Mouse (Mus musculus) G1E (cell line): ENCODE measurements at regions not wholly inside any gene's neighbourhood (a gene's known extent, or its start where the extent isn't known, plus 50 kb on each side); places are given as distances from the start of the nearest gene placed in this dataset.

Source experiments
- CTCF ChIP-seq: IDR thresholded peaks from 2 replicates; pipeline ENCODE4 v1.5.1; 2012; ENCODE audit warnings: low read depth, low read length, inconsistent platforms, mixed read lengths
- GATA1 ChIP-seq: IDR thresholded peaks from 2 replicates; pipeline ENCODE4 v1.6.1; 2012; ENCODE audit warnings: borderline replicate concordance, low read length, inconsistent platforms, mixed read lengths
- GATA2 ChIP-seq: IDR thresholded peaks from 2 replicates; pipeline ENCODE4 v1.6.1; 2012; ENCODE audit warnings: low read depth, low read length, inconsistent platforms, borderline replicate concordance
- POLR2AphosphoS5 ChIP-seq: IDR thresholded peaks from 2 replicates; pipeline ENCODE4 v1.6.1; 2012; ENCODE audit warnings: low read depth, low read length, inconsistent platforms; ENCODE audit not compliant: insufficient replicate concordance
- TAL1 ChIP-seq: conservative IDR thresholded peaks from 2 replicates; pipeline ENCODE4 v1.6.1; 2012; ENCODE audit warnings: low read depth, low read length, inconsistent platforms, mixed read lengths

DNA sequence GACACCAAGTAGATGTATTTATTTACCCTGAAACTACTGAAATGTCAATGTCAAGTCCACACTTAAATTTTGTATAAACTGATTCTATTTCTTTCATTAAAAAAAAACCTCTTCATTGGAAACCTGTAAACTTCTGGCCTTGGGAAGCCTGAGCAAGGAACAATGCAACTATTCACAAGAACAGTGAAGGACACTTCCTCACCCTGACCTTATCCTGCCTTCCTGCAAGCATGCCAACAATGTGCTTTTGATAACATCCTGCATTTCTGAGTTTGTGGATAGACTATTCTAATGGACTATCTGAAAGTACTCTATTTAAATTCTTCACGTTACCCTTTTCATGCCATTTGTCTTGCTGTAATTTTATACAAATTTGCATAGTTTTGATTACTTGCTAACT, 53.1 kb upstream of the Nabp1 start:
- no peak for TF ChIP-seq CTCF
- no peak for TF ChIP-seq GATA1
- TF ChIP-seq TAL1 = no peak
- no peak for TF ChIP-seq POLR2AphosphoS5
- no peak for TF ChIP-seq GATA2
